Mouse (Mus musculus) left cerebral cortex, postnatal 10 days (tissue): ENCODE results near the gene Dazl. TPM values are rescaled to one million over a fixed set of nuclear protein-coding genes. Genes with fewer than 3 reads are reported as not detected.

Experiments used
- total RNA-seq, 2 experiments: library from RNA; stranded (reverse); gene quantifications; 2 replicates each; pipeline ENCODE4 v1.2.3; 2021

Dazl gene
- total RNA-seq, 2 experiments from 2014 or later: 2.5 to 2.6 TPM

Other genes with a start within 250 kb of the Dazl start
- 10 to 100 TPM; 12.5 to 13.2 TPM for gene Rftn1, start 103.0 kb downstream of the Dazl start, total RNA-seq
- 10 to 100 TPM; 61.7 to 64.4 TPM for gene Plcl2, start 215.8 kb upstream of the Dazl start, total RNA-seq